Mouse (Mus musculus) small intestine, adult 2 months (tissue): ENCODE measurements around the gene Tmem106c.

Experiments used
- CTCF ChIP-seq: fragments of 200-500 bp; IDR thresholded peaks from 2 replicates; pipeline ENCODE4 v1.5.1; 2012; ENCODE audit warnings: low read depth, mild to moderate bottlenecking, control low read depth, inconsistent platforms, low read length, moderate library complexity, mixed read lengths; ENCODE audit not compliant: insufficient replicate concordance, insufficient read length; ENCODE audit errors: extremely low read depth
- POLR2A ChIP-seq: fragments of 200-500 bp; IDR thresholded peaks from 2 replicates; pipeline ENCODE4 v1.6.1; 2012; ENCODE audit warnings: low read depth, mild to moderate bottlenecking, control low read depth, inconsistent platforms, low read length, moderate library complexity

DNA sequence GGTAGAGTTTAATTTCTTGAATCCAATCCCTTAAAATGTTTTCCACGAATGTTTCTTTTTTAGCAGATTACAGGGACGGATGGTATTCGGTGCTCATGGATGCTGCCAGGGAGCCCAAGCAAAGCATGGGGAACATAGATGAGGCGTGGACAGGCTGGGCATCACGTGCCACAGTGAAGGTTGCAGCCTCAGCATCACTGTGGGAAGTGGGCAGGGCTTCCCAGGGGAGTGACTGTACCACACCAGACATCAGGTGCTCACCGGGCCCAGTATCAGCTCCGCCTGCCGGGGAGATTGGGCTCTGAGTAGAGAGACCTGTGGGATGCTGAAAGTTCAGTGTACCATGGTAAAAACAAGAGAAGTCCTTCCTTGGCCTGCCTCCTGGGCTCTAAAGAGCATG, 9.3 kb upstream of the Tmem106c start:
- TF ChIP-seq CTCF = no peak
- TF ChIP-seq POLR2A = no peak
